Mouse (Mus musculus) c-Kit-positive CD71-negative TER-119-negative erythroid progenitor cells, embryonic 14.5 days (primary cell): ENCODE results near the gene Olfr944.

Experiments
- DNase-seq: peaks from one replicate; pipeline ENCODE4 v3.0.0-alpha.2; 2013; ENCODE audit warnings: low read depth

Olfr944 gene

DNA sequence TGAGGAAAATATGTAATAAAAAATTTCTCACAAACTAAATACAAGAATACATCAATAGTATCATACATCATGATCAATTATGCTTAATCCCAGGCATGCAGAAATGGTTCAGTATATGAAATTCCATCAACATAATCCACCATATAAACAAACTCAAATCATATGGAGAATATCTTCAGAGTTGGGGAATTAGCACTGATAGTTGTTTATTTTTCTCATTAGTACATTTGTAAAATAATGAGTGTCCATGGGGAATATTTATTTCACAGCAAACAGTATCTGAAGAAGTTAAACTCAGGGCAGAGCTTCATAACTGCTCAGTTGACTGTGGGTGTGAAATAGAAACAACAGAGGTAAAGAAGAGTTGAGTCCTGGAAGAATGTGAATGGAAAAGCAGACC lies at the start of gene Olfr944:
Gene Olfr944 (plus strand): TSS at position 301 of the 400 bp plus-strand sequence.
- DNase-seq: no peak

DNA sequence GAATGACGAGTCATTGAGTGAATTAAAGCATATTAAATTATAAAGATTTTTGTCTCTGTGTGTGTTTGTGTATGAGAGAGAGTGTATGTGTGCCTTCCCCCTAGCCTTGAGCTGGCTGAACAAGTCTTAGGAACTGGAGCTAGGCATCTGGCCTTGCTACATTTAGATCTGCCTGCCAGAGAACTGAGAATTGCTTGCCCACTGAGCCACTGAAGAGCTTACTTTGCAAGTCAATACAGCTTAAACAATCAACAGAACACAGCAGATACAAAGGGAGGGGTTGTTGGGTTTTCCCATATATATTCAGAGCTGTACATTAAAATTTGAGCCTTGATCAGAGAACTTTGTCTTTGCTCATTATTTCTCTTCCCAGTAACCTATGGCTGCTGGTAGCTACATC lies 49.3 kb upstream of the Olfr944 start:
- no peak for DNase-seq

DNA sequence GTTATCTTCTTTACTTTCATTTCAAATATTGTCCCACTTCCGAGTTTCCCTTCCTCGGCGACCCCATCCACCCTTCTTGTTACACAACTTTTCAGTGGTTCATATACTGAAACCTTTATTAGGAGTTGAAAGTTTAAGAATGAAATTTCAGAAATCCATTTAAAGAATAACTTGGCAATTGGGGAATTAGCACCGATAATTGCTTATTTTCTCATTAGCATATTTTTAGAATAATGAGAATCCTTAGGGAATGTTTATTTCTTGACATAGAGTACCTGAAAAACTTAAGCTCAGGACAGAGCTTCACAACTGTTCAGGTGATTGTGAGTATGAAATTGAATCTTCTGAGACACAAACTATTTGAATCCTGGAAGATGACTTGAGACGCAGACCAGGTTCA lies 35.7 kb upstream of the Olfr944 start, which contains the start of gene Olfr943:
Gene Olfr943 (plus strand): TSS at position 301 of the 400 bp plus-strand sequence.
- no peak for DNase-seq

DNA sequence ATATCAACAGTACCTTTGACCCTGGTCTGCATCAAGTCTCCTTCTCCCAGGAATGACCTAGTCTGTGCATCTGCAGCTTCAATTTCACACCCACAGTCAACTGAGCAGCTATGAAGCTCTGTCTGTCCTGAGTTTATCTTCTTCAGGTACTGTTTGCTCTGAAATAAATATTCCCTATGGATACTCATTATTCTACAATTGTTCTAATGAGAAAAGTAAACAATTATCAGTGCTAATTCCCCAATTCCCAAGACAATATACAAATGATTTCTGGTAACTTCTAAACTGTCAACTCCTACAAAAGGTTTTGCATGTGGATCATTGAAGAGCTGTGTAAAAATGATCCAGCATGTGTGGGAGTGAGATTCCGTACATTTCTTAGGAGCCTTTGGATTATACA lies 48.2 kb downstream of the Olfr944 start, which contains the start of gene Olfr1537:
Gene Olfr1537 (minus strand): TSS at position 101 of the 400 bp plus-strand sequence.
- no peak for DNase-seq
